Mouse (Mus musculus) ES-Bruce4 (cell line): ENCODE data around the gene Plpp7.

Source experiments
- CTCF ChIP-seq: IDR thresholded peaks from one replicate; pipeline ENCODE4 v1.8.1; 2011; ENCODE audit warnings: low read depth, low read length
- POLR2A ChIP-seq: IDR thresholded peaks from one replicate; pipeline ENCODE4 v1.8.1; 2011; ENCODE audit warnings: low read length; ENCODE audit not compliant: insufficient read depth

DNA sequence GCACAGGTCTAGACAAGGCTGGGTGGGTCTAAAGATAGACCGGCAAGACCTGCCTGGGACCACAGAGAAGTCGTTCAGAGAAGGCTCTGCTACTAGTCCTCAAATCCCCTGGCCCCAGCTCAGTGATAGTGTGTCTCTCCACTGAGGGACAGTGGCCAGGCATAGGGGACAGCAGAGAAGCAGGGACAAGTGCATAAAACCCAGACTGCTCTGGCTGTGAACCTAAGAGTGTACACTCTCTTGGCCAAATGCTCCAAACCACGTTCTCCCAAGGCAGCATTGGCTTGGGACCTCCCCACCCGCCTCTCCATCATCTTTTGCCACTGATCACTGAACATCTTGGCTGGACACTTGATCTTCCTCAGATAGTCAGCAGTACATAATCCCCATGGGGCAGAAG is 7.7 kb upstream of the Plpp7 start:
- no peak for TF ChIP-seq CTCF
- TF ChIP-seq POLR2A = no peak
